Mouse (Mus musculus): Measurements from ENCODE around the gene Armcx2.
A peak's percentile ranks its signal among the peaks of the same experiment; 100 is the strongest.

Armcx2 gene

DNA sequence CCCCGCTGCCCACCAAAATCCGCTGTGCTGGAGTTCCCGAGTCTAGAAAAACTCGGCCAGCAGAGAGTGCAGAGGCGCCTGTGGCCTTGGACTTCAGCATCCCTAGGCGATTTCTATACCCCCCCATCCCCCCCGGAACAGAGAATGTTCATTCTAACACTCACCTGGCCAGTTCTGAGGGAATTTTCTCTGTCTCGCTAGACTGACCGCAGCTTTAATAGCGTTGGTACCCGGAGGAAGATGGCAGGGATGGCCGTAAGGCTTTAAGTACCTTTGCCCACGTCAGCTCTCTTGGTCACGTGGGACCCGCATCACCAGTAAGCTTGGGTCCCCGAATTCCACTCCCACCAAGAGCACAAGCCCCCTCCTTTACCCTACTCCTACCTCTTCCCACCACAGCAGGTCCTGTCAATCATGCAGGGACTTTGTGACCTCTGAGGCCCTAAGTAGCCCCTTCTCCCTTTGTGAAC lies at the start of gene Armcx2:
Armcx2 (minus strand) TSS at position 467 of the 470 bp plus-strand sequence.
- peak; percentile 57 for DNase-seq (ENCODE audit: low read depth, low spot score)

DNA sequence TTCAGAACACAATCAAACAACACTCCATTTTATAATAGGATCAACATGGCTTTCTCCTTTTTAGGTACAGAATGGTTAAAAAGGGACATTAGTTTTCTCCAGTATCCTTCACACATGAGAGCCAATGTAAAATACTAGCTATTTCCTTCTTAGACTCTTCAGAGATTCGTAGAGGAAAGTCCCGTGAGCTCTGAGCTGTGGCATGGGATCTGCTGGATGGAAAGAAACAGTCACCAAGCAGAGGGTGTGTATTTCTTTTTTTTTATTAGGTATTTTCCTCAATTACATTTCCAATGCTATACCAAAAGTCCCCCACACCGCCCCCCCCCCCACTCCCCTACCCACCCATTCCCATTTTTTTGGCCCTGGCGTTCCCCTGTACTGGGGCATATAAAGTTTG lies 40.6 kb upstream of the Armcx2 start:
- DNase-seq (ENCODE audit: low read depth, low spot score): no peak

- peak; percentile 16 for DNase-seq (ENCODE audit: low read depth, low spot score)
Measured at GRCm38 (mm10) chrX:134844424-134844823, 35.4 kb upstream of the Armcx2 start.

GRCm38 (mm10) chrX:134830508-134830907 lies 21.5 kb upstream of the Armcx2 start:
- no peak for DNase-seq (ENCODE audit: low read depth, low spot score)

DNA sequence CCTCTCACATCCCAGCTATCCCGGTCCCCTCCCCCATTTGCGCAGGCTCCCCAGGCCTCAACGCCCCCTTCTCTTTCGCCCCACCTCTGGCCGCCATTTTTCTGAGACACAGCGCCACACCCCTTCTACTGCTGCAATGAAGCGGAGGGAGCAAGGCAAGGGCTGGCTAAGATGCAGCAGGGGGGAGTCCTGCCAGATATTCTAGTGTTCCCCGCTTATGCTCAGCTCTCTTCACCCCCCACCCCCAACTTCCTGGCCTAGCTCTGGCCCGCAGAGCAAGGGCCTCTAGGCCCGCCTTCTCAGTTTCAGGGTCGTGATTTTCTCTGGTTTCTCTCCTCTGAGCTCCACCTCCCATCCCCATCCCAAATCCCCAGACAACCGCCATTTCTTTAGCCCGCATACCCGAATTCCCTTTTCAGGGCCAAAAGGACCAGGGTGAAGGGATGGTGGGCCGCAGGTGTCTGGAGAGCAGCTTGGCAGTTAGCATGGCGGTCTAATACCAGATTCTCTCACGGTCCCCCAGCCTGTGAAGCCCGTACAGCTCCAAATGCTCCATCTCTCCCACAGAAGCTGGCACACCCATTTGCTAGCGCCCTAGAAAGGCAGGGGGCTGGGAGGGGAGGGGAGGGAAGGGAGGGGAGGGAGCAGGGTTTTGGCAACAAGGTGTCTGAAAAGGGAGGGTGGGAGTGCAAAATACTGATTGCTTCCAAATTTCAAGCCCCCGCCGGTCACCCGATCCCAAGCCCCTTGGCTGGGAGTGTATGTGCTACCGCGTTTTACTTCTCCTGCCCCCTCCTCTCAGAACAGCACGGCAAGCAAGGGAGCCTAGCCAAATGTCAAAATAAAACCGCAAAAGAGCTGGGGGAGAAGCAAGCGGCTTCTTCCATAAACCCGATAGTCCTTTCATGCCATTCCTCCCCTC lies 927 bp downstream of the Armcx2 start:
- DNase-seq (ENCODE audit: low read depth, low spot score): peak; percentile 52

DNA sequence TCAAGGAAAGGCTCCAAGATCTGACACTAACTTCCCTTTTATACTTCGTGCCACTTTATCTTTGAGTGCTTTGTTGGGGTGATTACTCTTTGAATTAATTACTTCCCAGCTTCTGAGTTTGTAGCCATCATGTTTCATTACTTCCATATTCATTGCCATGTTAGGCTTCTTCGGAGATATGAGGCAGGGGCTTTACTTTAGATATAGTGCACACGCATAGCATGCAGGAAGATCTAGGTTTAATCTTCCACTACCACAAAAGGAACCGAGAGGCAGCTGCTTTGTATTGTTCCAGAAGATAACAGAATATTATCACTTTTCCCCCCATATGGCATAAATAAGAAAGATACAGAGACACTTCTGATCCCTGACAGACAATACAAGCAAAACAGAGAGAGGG lies 21.3 kb downstream of the Armcx2 start:
- no peak for DNase-seq (ENCODE audit: low read depth, low spot score)

- peak; percentile 56 for DNase-seq (ENCODE audit: low read depth, low spot score)
Measured at GRCm38 (mm10) chrX:134763428-134764198, 45.4 kb downstream of the Armcx2 start.

DNA sequence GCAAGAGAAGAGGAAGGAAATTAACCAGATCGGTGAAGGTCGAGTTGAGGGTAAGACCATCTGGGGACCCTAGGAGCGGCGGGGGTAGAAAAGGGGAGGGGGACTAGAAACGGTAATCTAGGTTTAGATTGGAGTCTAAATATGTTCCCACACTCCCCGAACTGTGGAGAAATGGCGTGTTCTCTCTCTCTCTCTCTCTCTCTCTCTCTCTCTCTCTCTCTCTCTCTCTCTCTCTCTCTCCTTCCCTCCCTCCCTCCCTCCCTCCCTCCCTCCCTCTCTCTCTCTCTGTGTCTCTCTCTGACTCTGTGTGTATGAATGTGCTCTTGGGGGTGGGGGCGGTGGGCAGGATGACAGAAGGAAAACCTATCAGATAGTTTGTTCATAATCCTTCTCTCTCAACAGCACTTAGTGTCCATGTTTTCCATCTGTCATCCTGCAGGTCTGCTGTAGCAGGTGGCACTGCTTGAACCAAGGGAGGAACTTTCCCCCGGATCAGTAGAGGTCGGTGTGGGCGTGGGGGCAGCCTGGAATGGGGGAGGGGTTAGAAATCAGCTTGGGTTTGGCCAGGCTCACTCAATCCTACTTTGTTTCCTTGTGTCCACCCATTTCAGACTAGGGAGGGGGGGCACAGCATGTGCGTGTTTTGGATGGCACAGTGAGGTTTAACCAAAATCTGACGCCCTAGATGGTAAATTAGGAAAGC lies 51.6 kb downstream of the Armcx2 start:
- DNase-seq (ENCODE audit: low read depth, low spot score): peak; percentile 12

GRCm38 (mm10) chrX:134756434-134757292 lies 52.4 kb downstream of the Armcx2 start, which contains the start of gene Armcx3:
Gene Armcx3, plus strand, starts transcription at chrX:134756595.
- peak; percentile 65 for DNase-seq (ENCODE audit: low read depth, low spot score)

Data from ZHBTc4 (cell line).